Mouse (Mus musculus) G1E (cell line): ENCODE results near the gene Tgfbr3.

Experiments used
- CTCF ChIP-seq: IDR thresholded peaks from 2 replicates; pipeline ENCODE4 v1.5.1; 2012; ENCODE audit warnings: low read depth, low read length, inconsistent platforms, mixed read lengths
- GATA1 ChIP-seq: IDR thresholded peaks from 2 replicates; pipeline ENCODE4 v1.6.1; 2012; ENCODE audit warnings: borderline replicate concordance, low read length, inconsistent platforms, mixed read lengths

- TF ChIP-seq CTCF, result no peak
- no peak for TF ChIP-seq GATA1
Observed at GRCm38 (mm10) chr5:107150555-107151312, 138.7 kb downstream of the Tgfbr3 start.
